Mouse (Mus musculus) heart, adult 11 months (tissue): ENCODE measurements around the gene Pdk2.

ENCODE experiments used
- DNase-seq: peaks from one replicate; pipeline ENCODE4 v3.0.0; 2022

Gene Pdk2

GRCm38 (mm10) chr11:94985140-94985539, 56.0 kb downstream of the Pdk2 start:
- DNase-seq: no peak

- DNase-seq: no peak
These were observed 61.5 kb downstream of the Pdk2 start for GRCm38 (mm10) chr11:94979462-94980179.

GRCm38 (mm10) chr11:94978947-94979346, 62.2 kb downstream of the Pdk2 start:
- DNase-seq: peak; percentile 99

- no peak for DNase-seq
These were observed 62.8 kb downstream of the Pdk2 start for GRCm38 (mm10) chr11:94978178-94978915.
